Mouse (Mus musculus) ES-Bruce4 (cell line): Measurements from ENCODE around the gene Rin1.

Experiments used
- CTCF ChIP-seq: IDR thresholded peaks from one replicate; pipeline ENCODE4 v1.8.1; 2011; ENCODE audit warnings: low read depth, low read length
- POLR2A ChIP-seq: IDR thresholded peaks from one replicate; pipeline ENCODE4 v1.8.1; 2011; ENCODE audit warnings: low read length; ENCODE audit not compliant: insufficient read depth

DNA sequence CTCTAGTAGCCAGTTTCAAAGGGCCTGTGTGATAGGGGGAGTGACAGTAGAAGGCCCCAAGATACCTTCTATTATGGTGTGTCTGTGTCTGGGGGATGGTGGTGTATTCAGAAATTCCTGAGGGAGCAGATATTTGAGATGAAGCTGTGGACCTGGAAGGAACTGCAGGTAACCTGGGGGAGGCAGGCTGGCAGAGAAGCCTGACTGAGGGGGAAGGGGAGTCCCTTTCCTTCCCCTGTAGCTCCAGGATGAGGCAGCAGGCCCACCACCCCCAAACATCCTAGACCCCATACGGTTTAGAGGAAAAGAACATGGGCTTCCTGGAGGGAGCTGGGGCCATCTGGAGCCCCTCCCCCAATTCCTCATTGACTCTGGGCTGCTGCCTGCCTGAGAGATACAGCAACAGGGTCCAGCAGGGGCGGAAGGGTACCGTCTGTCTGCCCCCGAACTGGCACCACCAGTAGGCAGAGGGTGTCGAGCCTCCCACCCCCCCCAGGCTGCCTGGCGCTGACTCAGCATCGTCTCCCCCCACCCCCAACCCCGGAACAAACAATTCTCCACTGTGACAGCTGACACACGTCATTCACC, 45.7 kb downstream of the Rin1 start:
- TF ChIP-seq POLR2A = no peak
- no peak for TF ChIP-seq CTCF
